Mouse (Mus musculus) gastrocnemius, postnatal 10 days (tissue): ENCODE data around the gene 3110082I17Rik. TPM values are rescaled to one million over a fixed set of nuclear protein-coding genes. Genes with fewer than 3 reads are reported as not detected.

ENCODE experiments used
- DNase-seq: peaks from one replicate; pipeline ENCODE4 v3.0.0; 2021; ENCODE audit warnings: mixed read lengths
- total RNA-seq, 2 experiments: library from RNA; stranded (reverse); gene quantifications; 2 replicates each; pipeline ENCODE4 v1.2.3; 2021

3110082I17Rik gene
- total RNA-seq, 2 experiments from 2014 or later = 11.8 to 12.2 TPM

DNA sequence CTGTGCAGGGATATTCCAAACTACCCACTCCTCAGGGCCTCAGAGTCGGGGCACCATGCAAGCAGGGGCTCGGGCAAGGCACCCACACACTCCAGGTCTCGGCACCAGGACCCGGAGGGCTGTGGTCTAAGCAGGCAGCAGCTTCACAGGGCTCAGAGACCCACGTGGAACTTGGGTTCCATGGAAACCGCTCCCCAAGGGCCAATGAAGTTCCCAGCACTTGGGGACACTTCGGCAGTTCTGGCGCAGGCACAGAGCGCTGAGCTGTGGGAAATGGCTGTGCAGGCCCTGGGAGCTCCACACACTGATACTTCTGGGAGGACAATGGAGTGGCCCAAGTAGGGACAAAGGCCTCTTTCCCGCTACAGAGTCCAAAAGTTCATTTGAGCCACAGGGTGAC lies 7.3 kb downstream of the 3110082I17Rik start:
- DNase-seq = no peak

DNA sequence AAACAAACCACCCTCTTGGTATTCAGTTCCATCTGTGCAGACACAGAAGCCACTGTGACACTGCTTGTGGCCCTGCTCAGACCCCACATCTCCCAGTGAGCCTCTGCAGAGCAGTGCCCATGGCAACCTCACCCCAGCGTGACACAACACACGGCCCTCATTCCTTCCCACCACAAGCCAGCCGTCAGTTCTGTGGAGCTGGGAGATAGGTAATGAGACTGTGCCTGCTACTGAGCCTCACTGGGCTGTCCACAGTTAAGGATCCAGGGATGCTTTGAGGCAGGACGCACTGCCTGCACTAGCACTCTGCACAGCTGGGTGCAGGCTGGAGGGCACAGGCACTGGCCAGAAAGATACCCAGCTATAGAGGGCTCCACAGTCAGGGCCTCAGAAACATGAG lies 10.4 kb downstream of the 3110082I17Rik start:
- DNase-seq = no peak

DNA sequence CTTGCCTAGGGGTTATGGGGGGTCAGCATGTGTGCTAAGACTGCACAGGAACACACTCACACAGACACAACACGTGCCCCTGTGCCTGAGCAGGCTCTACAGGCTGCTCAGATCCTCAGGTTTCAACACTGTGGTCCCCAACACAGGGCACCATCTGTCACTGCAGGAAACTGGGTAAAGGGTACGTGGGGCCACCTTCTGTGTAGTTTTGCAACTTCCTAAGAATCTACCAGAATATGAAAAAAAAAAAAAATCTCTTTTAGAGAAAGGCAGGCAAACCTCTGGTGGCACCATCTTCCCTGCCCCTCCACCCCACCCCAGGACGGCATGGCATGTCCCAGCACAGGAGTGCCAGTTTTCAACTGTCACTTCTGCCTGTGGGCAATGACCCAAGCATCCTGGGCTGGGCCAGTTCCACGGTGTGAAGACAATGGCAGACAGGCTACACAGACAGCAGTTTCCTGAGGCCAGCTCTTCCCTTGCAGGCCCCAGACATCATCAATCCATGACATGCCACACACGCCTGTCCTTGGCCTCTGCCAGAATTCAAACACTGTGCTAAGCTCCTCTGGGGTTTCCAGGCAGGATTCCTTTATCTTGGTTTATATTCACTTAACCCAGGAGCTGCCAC lies 11.1 kb downstream of the 3110082I17Rik start:
- DNase-seq = no peak

DNA sequence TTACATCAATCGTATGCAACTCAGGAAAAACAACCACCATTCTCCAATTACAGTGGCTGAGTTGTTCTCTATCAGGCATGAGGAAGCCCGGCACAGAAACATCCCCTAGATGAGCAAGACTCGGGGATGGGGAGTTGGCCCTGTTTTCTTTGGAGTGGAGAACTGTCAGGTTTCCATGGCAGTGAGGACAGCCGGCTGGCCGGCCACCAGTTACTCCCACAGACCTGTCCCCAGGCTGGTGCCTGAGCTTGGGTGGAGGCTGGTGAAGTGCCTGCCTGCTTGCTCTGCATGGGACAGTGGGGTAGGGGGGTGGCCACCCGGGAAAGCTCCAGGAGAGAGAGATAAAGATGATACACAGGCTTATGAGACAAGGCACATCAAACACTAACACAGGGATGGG lies 12.3 kb downstream of the 3110082I17Rik start:
- no peak for DNase-seq

DNA sequence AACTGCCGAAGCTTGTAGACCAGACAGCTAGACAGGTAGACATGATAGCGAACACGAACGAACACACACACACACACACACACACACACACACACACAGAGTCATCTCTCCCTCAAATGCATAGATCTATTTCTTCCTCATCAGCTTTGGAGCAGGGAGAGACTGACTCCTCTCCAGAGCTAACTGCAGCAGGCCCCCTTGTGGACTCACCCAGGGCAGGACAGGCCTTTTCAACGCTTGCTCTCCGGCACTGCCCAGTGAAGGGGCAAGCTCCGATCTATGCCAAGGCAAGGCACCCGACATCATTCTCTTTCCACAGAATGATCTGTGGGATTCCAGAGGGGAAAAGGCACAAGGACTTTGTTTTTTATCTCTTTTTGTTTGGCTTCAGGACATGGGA lies 15.1 kb downstream of the 3110082I17Rik start:
- no peak for DNase-seq

DNA sequence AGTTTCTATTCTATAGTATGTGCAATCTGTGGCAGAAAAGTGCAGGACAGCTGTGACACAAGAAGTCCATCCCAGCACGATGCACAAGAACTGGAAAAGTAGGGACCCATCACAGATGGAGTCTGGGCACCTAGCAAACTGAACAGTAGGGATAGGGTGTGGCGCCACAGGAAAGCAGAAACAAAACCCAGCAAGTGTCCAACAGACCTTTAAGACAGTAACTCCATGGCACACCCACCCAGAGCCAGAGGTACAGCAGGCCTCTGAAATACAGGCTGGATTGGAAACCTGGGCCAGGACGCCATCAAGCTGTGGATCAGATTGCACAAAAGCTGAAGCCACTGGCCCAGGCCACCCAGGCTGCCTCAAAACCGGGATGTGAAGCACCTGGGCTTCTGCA lies 17.4 kb downstream of the 3110082I17Rik start:
- no peak for DNase-seq

DNA sequence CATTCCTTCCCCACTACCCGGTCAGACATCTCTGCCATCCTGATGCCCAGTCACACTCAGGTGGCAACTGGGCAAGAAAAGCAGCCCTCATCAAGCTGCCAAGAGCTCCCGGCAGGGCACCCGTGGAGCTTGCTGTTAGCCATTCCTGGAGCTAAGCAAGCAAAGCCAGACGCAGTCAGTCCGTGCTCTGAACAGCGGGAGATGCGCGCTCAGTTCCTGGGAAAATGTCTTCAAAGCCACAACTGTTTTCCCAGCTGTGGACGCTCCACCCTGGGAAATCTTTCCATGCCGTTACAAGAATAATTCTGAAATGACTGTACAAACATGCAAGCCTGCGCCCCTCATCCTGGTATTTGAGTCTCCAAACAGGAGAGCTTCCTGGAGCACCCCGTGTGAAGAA lies 17.9 kb downstream of the 3110082I17Rik start:
- DNase-seq = no peak

DNA sequence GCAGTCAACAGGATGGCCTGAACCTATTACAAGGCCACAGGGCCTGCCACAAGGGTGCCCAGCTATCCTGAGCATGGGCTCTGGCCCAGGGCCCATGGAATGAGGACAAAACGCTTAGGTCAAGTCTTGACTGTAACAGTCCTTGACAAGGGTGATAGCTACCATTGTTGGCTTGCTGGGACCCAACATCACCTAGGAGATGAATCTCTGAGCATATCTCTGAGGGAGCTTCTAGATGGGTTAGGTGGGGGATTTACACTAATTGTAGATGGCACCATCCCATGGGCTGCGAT lies 18.7 kb downstream of the 3110082I17Rik start:
- DNase-seq = no peak

DNA sequence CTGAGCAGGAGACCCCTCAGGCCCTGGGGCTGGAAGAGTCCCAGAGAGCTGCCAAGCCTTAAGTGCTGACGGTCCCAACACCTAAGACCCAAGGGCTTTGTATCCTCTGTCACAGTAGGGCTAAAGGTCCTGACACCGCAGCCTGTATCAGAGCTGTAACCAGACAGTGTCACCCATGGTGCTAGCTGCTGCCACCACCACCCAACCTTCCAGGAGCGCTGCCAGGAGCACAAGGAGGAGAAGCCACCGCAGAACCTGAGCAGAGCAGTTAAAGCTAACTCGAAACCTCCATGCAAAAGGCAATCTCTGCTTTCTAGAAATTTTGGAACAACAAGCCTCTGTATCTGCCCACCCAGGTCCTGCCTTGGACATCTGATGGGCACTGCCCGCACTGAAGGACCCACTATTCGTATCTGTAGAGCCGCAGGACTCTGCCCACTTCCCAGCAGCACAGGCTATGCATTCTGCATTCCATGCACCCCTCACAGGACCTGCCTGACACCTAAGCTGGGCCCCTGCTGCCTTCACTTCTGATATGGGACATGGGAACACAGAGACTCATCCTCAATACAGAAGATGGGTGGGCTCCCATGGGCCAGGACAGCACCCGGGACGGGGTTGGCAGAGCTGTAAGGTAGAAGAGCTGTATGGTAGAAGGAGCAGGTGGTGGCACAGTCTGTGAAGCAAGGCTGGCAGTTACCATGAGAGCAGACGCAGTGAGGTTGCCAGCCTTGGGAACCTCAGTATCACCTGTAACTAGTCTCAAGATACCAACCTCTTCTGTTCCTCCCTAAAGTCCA lies 19.2 kb downstream of the 3110082I17Rik start:
- DNase-seq = no peak

DNA sequence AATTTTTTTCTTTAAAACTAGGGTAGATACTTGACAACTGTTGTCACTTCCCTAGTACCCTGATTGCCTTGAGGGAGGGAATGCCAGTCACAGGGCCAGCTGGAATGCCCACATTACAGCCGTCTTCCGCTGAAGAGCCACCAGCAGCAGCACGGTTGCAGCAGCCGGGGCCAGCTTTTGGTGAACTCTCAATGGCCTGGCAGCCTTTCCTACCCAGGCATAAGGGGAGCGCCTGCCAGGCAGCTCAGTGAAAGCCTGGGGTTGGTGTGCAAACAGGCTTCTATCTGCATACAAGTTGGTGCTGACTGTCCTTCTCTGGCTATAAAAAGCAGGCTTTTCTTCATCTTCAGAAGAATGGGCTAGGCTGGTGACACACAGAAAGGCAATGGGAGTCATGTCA lies 19.9 kb downstream of the 3110082I17Rik start:
- no peak for DNase-seq

DNA sequence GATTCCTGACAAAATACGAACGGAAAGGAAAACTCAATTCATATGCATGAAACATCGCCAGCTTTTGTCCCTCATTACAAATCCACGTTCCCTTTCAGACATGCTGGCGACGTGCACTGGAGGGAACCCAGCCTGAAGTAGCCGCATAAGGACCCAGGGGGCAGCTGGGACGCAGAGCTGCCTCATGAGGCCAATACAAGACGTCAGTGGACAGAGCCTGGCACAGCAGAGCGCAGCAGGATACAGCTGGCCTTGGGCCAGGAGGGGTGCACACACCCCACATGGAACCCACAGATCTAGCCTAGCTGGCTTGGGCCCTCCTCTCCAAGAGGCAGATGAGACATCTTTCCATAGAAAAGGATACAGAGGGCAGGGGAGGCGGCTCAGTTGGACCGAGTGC lies 21.9 kb downstream of the 3110082I17Rik start:
- no peak for DNase-seq

DNA sequence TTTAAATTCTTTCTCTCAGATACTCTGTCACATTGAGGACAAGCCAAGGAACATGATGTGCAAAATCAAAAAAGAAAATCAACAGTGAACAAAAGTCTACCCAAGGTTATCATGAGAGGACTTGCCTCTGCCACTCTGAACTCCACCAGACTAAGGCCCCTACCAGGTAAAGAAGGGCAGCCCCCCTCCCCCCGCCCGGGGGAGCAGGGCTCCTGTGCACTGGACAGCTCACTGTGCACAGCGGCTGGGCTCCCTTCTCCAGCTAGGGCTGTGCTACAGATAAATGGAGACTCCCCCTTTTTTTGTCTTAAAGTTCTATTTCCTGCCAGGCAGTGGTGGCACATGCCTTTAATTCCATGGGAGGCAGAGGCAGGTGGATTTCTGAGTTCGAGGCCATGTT lies 22.6 kb downstream of the 3110082I17Rik start:
- no peak for DNase-seq

DNA sequence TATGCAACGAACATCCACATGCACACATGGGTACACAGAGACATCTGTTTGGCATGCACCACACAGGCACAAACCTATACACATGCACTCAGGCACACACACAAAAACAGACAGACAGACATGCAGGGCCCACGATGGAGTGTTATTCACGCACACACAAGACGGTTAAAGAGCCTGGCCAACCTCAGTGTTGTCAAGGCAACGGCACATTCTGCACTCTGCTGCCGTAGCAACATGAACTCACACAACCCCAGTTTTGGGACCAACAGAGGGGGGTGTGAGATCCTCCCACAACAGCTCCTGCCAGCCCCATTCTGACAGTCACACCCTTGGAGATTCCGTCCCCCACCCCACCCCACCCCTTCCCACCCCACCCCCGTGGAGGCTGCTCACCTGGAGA lies 25.4 kb downstream of the 3110082I17Rik start:
- DNase-seq = no peak

DNA sequence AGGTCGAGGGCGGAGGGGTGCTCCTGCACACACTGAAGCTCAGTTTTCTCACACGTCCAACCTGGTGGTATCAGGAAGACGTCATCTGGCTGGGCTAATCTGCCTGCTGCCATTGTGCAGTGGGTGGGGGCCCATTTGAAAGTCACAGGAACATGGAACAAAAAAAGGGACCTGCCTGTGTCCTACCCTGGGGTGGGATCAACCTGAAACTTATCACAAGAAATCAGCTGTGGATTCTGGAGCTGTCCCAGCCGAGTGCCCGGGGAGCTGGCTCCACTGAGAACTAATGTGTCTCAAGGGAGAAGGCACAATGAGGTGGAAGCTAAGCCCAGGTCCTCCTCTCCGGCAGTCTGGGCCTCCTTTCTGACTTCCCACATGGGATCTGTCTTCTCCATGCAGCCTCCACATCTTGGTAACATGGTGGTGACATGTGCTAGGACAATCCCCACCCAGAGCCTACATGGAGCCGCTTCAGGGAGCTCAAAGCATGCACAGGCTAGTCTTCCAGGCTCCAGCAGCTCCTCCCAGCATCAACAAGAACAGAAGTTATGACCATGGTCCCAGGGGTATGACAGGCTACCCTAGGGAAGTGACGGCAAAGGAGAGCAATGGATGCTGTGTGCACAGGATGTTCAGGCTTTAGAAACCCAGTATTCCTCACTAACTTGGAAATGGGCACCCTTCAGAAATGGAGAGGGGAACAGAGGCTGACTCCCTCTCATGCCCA lies 26.3 kb downstream of the 3110082I17Rik start:
- no peak for DNase-seq

DNA sequence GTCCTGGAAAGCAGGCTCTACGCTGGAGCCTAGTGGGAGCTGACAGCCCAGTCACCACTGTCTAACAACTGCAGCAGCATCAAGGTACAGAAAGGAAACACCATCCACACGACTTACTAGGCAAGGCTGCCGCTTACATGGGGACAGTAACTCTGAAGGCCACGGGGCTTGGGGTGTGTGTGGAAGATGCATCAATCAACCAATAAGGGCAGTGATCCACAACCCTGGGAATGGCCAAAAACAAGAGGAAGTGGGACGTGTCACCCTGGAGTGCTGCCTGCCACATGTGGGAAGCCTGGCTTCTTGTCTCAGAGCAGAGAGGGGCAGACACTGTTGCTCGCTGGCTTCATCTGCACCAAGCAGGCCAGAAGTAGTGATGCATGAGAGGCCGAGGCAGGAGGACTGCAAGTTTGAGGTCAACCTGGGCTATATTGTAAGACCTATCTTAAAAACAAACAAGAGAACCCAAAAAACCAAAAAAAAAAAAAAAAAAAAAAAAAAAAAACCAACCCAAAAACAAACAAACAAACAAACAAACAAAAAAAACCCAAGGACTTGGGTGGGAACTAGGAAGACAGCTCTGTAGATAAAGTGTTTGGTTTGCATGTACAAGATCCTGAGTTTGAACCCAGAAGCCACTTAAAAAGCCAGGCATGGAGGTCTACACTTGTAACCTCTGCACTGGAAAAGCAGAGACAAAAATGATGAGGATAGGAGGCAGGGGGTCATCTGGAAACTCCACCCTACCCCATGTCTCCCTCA lies 27.4 kb downstream of the 3110082I17Rik start:
- no peak for DNase-seq

DNA sequence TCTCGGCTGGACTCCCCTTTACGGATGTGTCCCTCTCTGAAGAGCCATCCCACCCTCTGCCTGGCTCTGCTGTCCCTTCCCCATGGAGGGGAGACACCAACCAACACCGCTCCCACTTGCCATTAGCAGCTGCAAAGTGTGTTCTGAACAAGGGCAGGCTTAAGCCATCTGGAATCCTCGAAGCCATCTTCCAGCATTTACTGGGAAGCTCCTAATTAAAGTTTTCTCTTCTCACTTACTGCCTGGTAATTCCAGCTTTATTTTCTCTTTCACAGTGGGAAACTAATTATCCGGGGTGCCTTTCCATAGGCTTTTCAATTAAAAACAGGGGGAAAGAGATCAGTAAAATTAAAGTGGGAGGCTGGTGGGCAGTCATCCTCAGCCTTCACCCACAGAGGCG lies 28.0 kb downstream of the 3110082I17Rik start:
- no peak for DNase-seq

DNA sequence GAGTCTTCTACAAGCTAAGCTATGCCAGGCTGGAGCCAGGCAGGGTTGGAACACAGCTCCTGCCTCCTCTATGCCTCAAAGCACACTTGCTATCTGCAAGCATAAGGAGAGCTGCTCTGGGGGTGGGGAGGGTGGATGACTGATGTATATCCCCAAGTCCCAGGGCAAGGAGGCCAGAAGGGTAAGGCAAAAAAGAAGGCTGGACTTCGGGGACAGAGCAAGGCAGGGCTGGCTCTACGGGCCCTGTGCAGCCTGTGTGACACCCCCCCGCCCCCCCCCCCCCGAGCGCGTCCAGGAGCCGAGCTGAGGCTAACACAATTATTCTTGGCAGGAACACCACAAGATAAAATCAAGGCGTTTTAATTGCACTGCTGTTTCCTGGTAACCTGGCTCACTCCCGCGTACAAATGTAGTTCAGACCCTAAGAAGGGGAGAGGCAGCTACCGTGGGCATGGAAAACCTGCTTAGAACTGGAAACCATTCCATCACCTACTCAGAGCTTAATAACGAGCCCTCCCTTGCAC lies 30.4 kb downstream of the 3110082I17Rik start:
- DNase-seq = no peak

DNA sequence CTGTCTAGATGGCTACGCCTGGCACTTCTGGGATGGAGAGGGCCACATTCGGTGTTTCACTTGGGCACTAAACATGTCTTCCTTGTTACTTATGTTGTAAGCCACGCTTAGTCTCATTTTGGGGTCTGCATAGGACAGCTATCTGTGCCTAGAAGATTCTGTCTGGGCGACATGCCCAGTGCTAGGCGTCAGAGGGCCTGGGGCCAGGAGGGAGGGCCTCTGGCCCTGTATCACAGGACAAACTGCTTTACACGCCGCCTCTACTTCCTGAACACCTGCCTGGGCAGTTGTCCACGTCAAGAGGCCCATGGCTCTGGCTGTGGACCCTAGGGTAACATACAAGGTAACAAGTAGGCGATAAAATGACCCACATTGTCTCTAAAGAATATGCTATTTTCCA lies 32.3 kb downstream of the 3110082I17Rik start:
- DNase-seq = no peak

DNA sequence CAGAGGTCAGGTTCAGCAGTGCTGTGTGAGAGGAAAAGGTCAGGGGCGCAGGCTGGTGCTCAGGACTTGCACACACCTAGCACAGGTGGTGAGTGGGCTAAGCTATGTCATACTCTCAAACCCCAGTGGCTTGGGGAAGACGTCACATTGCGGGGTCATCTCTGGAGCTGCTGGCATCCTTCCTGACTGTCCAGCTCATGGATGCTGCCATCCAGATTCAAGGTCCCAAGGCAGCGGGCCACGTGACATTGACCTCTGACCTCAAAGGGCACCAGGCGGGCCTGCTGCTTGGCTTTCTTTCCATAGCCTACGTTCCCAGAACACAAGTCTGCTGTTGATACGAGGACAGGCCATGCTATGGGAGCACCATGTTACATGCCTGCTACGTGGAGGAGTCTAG lies 33.3 kb downstream of the 3110082I17Rik start:
- no peak for DNase-seq

DNA sequence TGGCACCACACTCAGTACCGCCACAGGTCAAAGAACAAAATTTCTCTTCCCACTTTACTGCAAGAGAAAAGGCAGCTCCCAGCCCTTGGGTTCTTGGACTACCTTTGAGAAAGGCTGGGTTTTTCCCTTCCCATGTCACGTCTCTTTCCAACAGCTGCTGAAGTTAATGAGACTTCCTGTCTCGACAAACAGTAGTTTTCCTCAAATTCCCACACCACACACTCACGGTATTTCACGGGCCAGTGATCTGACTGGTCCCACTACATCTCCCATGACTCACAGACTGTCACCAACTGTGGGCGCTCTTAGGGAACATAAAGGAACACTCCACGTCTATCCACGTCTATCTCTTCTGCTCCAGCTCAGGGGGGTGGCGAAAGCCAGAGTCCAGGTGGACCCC lies 35.1 kb downstream of the 3110082I17Rik start:
- DNase-seq = no peak

DNA sequence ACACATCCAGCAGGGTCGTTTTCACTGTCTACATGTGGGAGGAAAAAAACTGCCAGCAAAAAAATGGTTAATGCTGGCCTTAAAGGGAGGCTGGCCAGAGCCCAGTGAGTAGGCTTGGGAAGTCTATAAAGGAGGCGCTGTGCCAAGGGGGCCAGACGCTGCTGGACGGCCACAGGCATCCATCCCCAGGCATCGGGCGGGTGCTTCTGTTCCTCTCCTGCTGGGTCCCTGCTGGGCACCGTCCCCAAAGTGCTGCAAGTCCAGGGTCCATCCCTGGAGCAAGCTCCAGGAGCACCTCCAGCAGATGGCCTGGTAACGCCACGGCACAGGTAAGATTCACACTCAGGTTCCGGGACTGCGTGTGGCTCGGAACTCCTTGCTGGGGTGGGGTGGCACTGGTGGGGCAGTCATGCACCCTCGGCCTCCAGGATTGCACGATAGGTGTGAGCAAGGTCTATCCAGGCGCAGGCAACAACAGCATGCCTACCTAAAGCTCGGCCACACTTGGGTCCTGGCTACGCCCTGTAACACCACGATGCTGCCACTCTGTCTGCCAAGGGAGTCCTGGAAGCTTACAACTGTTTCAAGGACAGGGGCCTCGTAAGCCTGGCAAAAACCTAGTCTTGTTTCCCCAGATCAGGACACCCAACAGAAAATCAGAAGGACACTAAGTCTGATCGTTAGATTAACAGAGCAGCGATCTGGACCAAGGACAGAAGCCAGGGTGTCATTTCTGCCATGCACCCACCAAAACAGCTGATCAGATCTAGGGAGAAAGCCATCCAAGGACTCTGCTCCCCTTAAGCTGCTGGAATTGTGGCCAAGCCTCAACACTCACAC lies 37.1 kb downstream of the 3110082I17Rik start, which contains the start of gene Gper1:
Gene Gper1, plus strand, starts transcription at position 126 of the 840 bp plus-strand sequence.
- DNase-seq = peak; percentile 64

DNA sequence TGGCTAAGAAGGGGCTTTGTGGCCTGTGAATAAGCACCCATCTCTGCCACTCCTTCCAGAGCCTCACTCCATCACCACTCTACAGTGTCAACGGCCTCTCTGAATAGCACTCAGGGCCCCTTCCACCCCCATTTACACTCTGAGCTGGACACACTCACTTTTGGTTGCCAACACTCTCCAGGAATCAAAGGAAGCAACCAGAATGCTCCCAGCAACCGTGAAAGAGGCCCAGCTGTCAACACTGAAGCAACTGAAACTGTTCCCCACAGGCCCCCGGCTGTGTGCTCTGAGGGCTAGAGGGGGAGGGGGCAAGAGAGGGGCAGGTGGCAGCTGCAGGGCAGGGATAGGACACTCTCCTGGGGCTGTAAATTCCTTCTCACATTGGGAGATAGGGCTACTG lies 41.7 kb downstream of the 3110082I17Rik start:
- no peak for DNase-seq
